Mouse (Mus musculus): ENCODE measurements around the gene Sbf1.

Gene Sbf1

DNA sequence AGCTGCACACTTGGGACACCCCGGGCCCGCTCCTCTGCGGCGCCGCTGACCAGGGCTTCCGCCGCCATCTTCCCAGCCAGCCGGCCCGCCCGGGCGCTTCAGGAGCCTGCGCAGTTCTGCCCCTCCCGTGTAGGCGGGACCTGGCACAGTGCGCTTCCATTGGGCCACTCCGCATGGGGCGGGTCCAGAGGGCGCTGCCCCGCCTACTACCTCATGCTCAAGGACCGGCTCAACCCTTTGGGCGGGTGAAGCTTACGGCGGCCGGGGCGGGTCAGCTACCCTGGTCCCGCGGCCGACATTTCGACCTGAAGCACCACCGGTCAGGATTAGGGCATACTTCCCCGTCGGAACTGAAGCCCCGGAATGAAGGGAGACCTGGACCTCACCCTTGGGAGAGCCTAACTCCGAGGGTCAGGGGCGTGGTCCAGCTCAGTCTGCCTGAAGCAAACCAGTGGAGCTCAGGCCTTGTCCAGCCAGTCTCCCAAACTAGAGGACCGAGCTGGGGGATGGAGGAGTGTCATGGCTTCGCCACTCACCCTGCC lies at the start of gene Sbf1:
Sbf1 (minus strand) TSS at position 122 of the 542 bp plus-strand sequence.
- DNase-seq (ENCODE audit: low read depth): peak; percentile 94

DNA sequence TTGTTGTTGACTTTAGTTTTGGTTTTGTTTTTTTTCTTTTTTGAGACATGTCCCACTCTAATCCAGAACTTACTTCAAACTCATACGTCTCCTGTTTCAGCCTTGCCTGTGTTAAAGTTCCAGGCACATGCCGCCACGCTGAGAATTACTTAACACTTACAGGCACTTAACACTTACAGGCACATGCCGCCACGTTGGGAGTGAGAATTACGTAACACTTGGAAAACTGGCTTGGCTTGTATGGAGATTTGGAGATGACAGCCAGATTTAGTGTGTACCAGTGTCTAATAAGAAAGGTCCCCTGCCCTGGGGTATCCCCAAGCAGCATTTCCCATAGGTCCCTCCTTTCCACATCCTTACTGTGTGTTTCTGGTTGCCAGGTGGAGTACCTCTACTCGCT lies 47.9 kb upstream of the Sbf1 start:
- DNase-seq (ENCODE audit: low read depth): no peak

- no peak for DNase-seq (ENCODE audit: low read depth)
Observed at GRCm38 (mm10) chr15:89358784-89359183, 43.7 kb upstream of the Sbf1 start.

- peak; percentile 83 for DNase-seq (ENCODE audit: low read depth)
Observed at GRCm38 (mm10) chr15:89356372-89356771, 41.3 kb upstream of the Sbf1 start.

DNA sequence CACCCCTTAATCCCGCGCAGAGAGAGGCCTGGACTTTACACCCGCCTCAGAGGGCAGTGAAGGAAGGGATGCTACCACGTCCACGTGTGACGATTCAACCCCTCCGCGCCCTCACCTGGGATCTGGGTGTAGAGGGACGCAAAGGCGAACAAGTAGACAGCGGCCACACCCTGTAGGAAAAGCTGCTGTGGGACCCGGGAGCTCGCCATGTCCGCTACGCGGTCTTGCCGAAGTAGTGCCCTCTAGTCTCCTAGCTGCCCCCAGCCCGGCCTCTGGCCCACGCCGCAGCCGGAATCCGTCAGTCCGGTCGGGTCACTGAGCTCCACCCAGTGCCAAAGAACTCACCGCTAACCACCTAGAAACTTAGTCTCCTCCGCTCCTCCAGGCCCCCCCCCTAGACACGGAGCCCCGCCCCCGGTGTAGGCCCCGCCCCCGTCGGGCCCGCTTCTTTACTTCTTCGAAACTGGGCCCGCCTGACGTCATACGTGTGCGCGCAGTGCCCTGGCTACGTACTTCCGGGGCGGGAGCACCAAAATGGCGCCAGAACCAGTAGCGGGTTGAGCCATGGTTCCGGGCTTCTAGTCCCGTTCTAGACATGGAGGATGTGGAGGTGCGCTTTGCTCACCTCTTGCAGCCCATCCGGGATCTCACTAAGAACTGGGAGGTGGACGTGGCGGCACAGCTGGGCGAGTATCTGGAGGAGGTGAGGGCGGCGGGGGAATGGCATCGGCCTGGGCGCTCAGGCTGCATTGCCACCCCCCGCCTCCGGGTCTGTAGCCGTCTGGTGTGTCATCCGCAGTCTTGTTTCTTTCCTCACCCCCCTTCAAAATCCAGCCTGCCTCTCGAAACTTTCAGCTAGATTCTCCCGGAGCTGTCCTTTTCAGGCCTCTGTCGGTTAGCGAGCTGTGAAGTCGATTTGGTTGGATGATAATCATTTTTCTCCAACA lies 40.4 kb upstream of the Sbf1 start, which contains the start of the genes Lmf2 and Ncaph2:
Lmf2 (minus strand) TSS at position 419 of the 947 bp plus-strand sequence.
Ncaph2 (plus strand) TSS at position 479 of the 947 bp plus-strand sequence.
- DNase-seq (ENCODE audit: low read depth): peak; percentile 94

GRCm38 (mm10) chr15:89354455-89354854 lies 39.3 kb upstream of the Sbf1 start:
- DNase-seq (ENCODE audit: low read depth): no peak

GRCm38 (mm10) chr15:89353837-89354236 lies 38.7 kb upstream of the Sbf1 start:
- DNase-seq (ENCODE audit: low read depth): no peak

GRCm38 (mm10) chr15:89352795-89353194 lies 37.7 kb upstream of the Sbf1 start:
- DNase-seq (ENCODE audit: low read depth): no peak

- no peak for DNase-seq (ENCODE audit: low read depth)
Observed at GRCm38 (mm10) chr15:89352054-89352453, 36.9 kb upstream of the Sbf1 start.

DNA sequence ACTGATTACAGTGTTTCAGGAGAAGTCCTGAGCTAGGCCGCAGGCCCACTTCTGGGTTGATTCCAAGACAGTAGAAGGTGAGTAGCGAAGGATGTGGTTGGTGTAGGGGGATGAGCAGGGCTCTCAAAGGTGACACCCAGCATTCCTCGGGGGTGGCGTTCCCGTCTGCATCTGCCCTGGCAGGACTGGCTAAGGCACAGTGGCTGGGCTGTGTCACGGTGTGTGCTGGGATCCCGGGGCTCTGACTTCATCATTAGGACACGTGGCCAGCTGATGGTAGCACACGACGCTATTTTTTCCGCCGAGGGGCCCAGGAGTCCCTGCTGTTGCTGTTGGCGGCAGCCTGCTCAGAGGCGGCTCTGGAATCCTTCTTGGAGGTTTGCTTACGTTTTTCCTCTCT lies 36.2 kb upstream of the Sbf1 start:
- no peak for DNase-seq (ENCODE audit: low read depth)

GRCm38 (mm10) chr15:89350447-89350846 lies 35.3 kb upstream of the Sbf1 start:
- DNase-seq (ENCODE audit: low read depth): no peak

DNA sequence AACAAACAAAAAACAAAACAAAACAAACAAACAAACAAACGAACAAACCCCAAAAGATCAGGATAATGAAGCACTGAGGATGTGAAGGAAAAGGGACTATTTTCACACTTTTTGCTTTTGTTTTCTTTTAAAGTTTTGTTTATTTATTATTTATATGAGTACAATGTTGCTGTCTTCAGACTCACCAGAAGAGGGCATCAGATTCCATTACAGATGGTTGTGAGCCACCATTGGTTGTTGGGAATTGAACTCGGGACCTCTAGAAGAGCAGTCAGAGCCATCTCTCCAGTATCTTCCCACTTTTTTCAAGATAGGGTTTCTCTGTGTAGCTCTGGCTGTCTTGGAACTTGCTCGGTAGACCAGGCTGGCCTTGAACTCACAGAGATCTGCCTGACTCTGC lies 28.2 kb upstream of the Sbf1 start:
- DNase-seq (ENCODE audit: low read depth): no peak

DNA sequence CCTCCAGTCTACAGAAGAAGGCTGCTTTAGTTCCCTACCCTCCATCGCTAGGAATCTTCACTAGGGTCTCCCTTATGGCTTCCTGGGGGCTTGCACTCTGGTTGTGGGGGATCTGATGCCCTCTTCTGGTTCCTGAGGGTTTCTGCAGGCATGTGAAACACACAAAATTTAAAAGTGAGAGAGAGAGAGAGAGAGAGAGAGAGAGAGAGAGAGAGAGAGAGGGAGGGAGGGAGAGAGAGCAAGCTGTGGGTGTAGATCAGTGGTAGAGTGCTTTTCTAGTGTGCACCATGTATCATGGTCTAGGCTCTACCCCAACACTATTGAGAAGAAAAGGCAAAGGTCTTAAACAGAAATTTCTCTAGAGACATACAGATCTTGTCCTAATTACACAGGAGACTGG lies 26.6 kb upstream of the Sbf1 start:
- DNase-seq (ENCODE audit: low read depth): no peak

DNA sequence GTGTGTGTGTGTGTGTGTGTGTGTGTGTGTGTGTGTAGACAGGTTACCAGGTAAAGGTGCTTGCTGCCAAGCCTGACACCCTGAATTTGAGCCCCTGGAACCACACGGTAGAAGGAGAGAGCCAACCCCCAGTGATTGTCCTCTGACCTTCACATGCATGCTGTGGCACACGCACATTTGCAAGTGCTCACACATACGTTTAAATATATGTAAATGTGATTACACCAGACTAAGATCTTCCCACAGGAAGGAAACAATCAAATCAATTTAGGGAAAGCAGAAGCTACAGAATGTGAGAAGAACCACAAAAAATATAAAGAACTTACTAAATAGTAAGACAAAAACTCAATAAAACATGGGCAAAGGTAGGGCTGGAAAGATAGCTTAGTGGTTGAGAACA lies 25.0 kb upstream of the Sbf1 start:
- DNase-seq (ENCODE audit: low read depth): no peak

- no peak for DNase-seq (ENCODE audit: low read depth)
Observed at GRCm38 (mm10) chr15:89339696-89340095, 24.6 kb upstream of the Sbf1 start.

DNA sequence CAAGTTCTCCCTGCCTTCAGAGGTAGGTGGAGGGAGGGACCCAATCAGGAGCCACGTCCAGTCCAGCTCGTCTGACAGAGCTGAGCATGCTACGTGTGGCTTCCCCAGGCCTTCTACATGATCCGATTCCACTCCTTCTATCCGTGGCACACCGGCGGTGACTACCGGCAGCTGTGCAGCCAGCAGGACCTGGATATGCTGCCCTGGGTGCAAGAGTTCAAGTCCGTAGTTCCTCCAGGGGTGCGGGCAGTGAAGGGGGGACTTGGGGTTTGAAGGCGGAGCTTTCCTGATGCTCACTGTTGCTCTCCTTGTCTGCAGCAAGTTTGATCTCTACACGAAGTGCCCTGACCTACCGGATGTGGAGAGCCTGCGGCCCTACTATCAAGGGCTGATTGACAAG lies 21.3 kb upstream of the Sbf1 start:
- DNase-seq (ENCODE audit: low read depth): no peak

DNA sequence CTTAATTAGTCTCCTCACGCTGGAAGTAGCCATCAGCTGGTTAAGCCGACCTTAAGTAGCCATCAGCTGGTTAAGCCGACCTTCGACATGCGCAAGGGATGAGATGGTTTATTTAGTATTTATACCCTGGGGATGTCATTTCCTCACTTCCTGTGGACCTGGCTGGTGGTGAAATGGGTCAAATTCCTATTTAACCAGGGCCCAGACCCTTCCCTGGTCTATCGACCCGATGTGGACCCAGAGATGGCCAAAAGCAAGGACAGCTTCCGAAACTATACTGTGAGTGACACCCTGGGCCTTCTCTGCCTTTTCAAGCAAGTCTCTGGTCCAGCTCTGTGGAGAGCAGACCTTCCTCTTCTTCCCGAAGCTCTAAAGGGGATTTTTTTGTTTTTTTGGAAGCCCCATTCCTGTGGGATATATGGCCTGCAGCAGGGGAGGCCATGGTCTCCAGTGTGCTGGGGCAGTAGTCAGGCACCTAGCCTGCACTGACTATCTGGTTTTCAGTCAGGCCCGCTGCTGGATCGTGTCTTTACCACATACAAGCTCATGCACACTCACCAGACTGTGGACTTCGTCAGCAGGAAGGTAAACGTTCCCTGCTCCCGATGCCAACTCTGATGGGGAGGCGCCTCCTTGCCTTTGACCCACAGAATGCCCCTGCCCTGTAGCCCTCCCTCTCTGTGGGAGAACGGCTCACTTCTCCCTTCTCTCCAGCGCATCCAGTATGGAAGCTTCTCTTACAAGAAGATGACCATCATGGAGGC lies 19.8 kb upstream of the Sbf1 start:
- DNase-seq (ENCODE audit: low read depth): no peak

DNA sequence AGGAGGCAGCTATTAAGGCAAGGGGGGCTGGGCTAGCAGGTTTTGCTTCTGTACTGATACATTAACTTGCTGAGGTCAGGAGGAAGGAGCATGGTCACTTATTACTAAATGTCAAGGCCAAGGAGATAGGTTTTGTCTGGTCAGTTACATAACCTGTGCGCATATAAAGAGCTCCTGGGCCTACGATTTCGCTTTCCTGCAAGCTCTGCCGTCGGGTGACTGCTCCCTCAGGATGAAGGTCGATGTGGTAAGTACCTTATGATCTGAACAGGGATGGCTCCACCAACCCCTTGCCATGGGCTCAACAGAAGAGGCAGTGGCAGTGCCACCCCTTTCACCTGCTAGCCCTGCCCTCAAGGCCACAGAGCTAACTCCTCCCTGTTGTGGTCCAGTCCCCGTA lies 19.2 kb upstream of the Sbf1 start, which contains the start of gene Miox:
Miox (plus strand) TSS at position 128 of the 400 bp plus-strand sequence.
- DNase-seq (ENCODE audit: low read depth): no peak

GRCm38 (mm10) chr15:89326441-89326840 lies 11.3 kb upstream of the Sbf1 start:
- DNase-seq (ENCODE audit: low read depth): no peak

GRCm38 (mm10) chr15:89323656-89324055 lies 8.5 kb upstream of the Sbf1 start:
- DNase-seq (ENCODE audit: low read depth): no peak

DNA sequence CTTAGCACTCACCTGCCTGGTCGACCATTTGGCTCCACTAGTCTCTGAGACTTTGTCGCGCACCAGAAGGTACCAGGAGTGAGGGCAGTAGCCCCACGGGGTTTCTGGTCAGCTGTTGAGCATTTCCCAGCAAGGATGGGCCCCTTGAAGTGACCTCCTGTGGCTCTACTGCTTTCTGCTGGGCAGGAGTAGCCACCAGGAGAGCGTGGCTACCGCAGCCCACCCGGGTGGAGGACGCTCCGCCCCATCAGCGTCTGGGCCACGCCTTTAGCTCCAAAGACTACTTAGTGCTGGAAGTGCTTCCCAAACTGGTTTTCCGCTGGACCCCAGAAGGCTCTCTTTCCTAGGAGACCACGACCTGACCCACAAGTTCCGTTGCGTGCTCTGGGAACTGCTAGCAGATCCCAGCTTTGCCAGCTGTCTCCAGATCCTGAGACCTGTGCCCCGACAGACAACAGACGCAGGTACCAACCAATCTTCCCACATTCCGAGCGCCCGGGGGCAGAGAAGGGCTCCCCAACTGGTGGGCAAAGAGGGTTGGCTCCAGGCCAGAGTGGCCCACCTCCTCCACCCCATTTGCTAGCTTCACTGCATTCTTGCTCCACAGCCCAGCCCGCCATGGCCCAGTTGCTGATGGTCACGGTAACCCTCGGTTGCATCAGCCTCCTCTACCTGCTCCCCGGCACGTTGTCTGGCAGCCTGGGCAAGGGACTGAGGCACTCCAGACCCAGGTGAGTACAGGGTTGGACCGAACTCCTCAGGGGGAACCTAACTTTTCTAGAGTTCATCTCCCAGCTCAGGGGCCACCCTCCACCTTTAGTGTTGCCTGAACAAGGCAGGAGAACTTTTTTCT lies 7.8 kb upstream of the Sbf1 start, which contains the start of gene Adm2:
Adm2 (plus strand) TSS at position 51 of the 853 bp plus-strand sequence.
- DNase-seq (ENCODE audit: low read depth): no peak

All from c-Kit-positive CD71-positive TER-119-negative erythroid progenitor cells, embryonic 14.5 days (primary cell).